Comparison of ENCODE assay signal across 27 mouse cellular contexts in genomic region chr8:86934841-86935240, GRCm38 (mm10). TPM values are rescaled to one million over a fixed set of nuclear protein-coding genes. Genes with fewer than 3 reads are reported as not detected.
DNase-seq lines count a peak whose midpoint lies in the region; ATAC-seq and TF ChIP-seq lines count a peak whose summit lies in the region.
"Had no signal": no experiment of that assay in that cellular context is flagged by ENCODE, and none has a peak within 500 bp of the region (broad histone marks: within the 10 kb centered on the region; RNA-seq: fewer than 3 reads in every experiment).

No protein-coding gene starts in this region.

- no peak overlapping the region for H3K4me3 ChIP-seq in hindbrain, embryonic 11.5 days (ENCODE audit: low read depth, low read length)
- H3K4me3 ChIP-seq in hindbrain, embryonic 16.5 days (ENCODE audit: low read length) = no peak overlapping the region
- no peak overlapping the region for H3K4me3 ChIP-seq in midbrain, embryonic 10.5 days
- no peak overlapping the region for H3K4me3 ChIP-seq in midbrain, embryonic 15.5 days
- H3K4me3 ChIP-seq in midbrain, postnatal 0 days (ENCODE audit: low read depth, low read length) = no peak overlapping the region
- H3K4me3 ChIP-seq: embryonic facial prominence, embryonic 12.5 days; heart, embryonic 13.5 days; liver, embryonic 12.5 days; megakaryocyte, embryonic 14.5 days; neural tube, embryonic 15.5 days had no signal

- no peak for ATAC-seq in hindbrain, embryonic 11.5 days (ENCODE audit: low FRiP score)
- no peak for ATAC-seq in hindbrain, embryonic 16.5 days
- ATAC-seq in midbrain, embryonic 15.5 days (replicated peaks) = no peak
- no peak for ATAC-seq in midbrain, postnatal 0 days (ENCODE audit: low FRiP score)
- ATAC-seq: liver, embryonic 12.5 days; lung, postnatal 0 days; Patski had no signal

- no peaks in the 10 kb centered on the region for H3K27me3 ChIP-seq in hindbrain, embryonic 11.5 days (ENCODE audit: control insufficient read depth, insufficient read depth, low read length)
- no peaks in the 10 kb centered on the region for H3K27me3 ChIP-seq in hindbrain, embryonic 16.5 days (replicated peaks; ENCODE audit: control insufficient read depth, insufficient read depth, low read length)
- peaks cover 11% of the 10 kb centered on the region; the same call in 1 of the 2 replicates for H3K27me3 ChIP-seq in midbrain, embryonic 10.5 days (ENCODE audit: low read depth, poor library complexity, severe bottlenecking)
- H3K27me3 ChIP-seq in midbrain, embryonic 15.5 days (replicated peaks) = no peaks in the 10 kb centered on the region
- H3K27me3 ChIP-seq in midbrain, postnatal 0 days (ENCODE audit: insufficient read depth, low read length) = no peaks in the 10 kb centered on the region
- H3K27me3 ChIP-seq: embryonic facial prominence, embryonic 12.5 days; heart, embryonic 13.5 days; liver, embryonic 12.5 days; neural tube, embryonic 15.5 days had no signal

- peak; percentile 16 to 24 for DNase-seq in cerebellum, postnatal 10 days
- DNase-seq in cerebellum, adult 11 months = no peak
- DNase-seq in hindbrain, embryonic 11.5 days (ENCODE audit: low spot score) = peak; percentile 18
- peak; percentile 38 for DNase-seq in midbrain, embryonic 10.5 days (ENCODE audit: low spot score)
- DNase-seq in midbrain, postnatal 0 days (ENCODE audit: low spot score) = peak; percentile 33
- DNase-seq: adrenal gland, postnatal 36 days; cerebellum, adult 9-11 months; gastrocnemius, postnatal 10 days; heart, postnatal 10 days; kidney, adult 8-10 months; kidney, postnatal 10 days; layer of hippocampus, adult 9-11 months; lung, adult 18-20 months; lung, postnatal 4 days; retina, postnatal 1 day; right cerebral cortex, postnatal 14 days; thymus, postnatal 4 days had no signal

- no peaks in the 10 kb centered on the region for H3K4me1 ChIP-seq in hindbrain, embryonic 11.5 days (replicated peaks; ENCODE audit: control insufficient read depth, insufficient read depth, low read length)
- no peaks in the 10 kb centered on the region for H3K4me1 ChIP-seq in hindbrain, embryonic 16.5 days (ENCODE audit: control insufficient read depth, insufficient read depth, low read depth, low read length)
- peaks cover 25% of the 10 kb centered on the region for H3K4me1 ChIP-seq in midbrain, embryonic 10.5 days
- H3K4me1 ChIP-seq in midbrain, embryonic 15.5 days = peaks cover 5% of the 10 kb centered on the region; the same call in 1 of the 2 replicates
- no peaks in the 10 kb centered on the region; the same call in 1 of the 2 replicates for H3K4me1 ChIP-seq in midbrain, postnatal 0 days (ENCODE audit: insufficient read depth, low read length)
- H3K4me1 ChIP-seq: embryonic facial prominence, embryonic 12.5 days; heart, embryonic 13.5 days; liver, embryonic 12.5 days; megakaryocyte, embryonic 14.5 days had no signal

- H3K9ac ChIP-seq in hindbrain, embryonic 11.5 days (ENCODE audit: low read depth, low read length) = no peak overlapping the region
- H3K9ac ChIP-seq in hindbrain, embryonic 16.5 days (ENCODE audit: low read depth, low read length) = no peak overlapping the region
- H3K9ac ChIP-seq in midbrain, embryonic 15.5 days = no peak overlapping the region
- H3K9ac ChIP-seq in midbrain, postnatal 0 days (replicated peaks; ENCODE audit: low read length, poor library complexity, severe bottlenecking) = no peak overlapping the region
- H3K9ac ChIP-seq: embryonic facial prominence, embryonic 12.5 days; heart, embryonic 13.5 days; liver, embryonic 12.5 days; neural tube, embryonic 15.5 days had no signal

- no peaks in the 10 kb centered on the region for H3K9me3 ChIP-seq in hindbrain, embryonic 11.5 days (ENCODE audit: control insufficient read depth, low read length)
- H3K9me3 ChIP-seq in hindbrain, embryonic 16.5 days (ENCODE audit: control insufficient read depth, low read length) = peaks cover 2% of the 10 kb centered on the region; the same call in 1 of the 2 replicates
- peaks cover 9% of the 10 kb centered on the region for H3K9me3 ChIP-seq in midbrain, embryonic 10.5 days (replicated peaks)
- H3K9me3 ChIP-seq in midbrain, embryonic 15.5 days = no peaks in the 10 kb centered on the region
- H3K9me3 ChIP-seq in midbrain, postnatal 0 days (ENCODE audit: low read length) = no peaks in the 10 kb centered on the region
- H3K9me3 ChIP-seq: embryonic facial prominence, embryonic 12.5 days; G1E; liver, embryonic 12.5 days; neural tube, embryonic 15.5 days had no signal

- H3K4me2 ChIP-seq in hindbrain, embryonic 11.5 days (replicated peaks; ENCODE audit: low read depth, low read length) = no peak overlapping the region
- H3K4me2 ChIP-seq in hindbrain, embryonic 16.5 days (ENCODE audit: low read length) = no peak overlapping the region
- H3K4me2 ChIP-seq in midbrain, embryonic 15.5 days = no peak overlapping the region
- no peak overlapping the region for H3K4me2 ChIP-seq in midbrain, postnatal 0 days (ENCODE audit: low read depth, low read length, poor library complexity, severe bottlenecking)
- H3K4me2 ChIP-seq: embryonic facial prominence, embryonic 12.5 days; heart, embryonic 13.5 days had no signal

- WGBS in hindbrain, embryonic 11.5 days = 64% methylated on average over 5 of the region's 5 CpGs
- WGBS in hindbrain, embryonic 16.5 days = 62% methylated on average over 5 of the region's 5 CpGs
- WGBS in midbrain, embryonic 10.5 days = 37% methylated on average over 5 of the region's 5 CpGs
- 32% methylated on average over 5 of the region's 5 CpGs for WGBS in midbrain, embryonic 15.5 days
- 34% methylated on average over 5 of the region's 5 CpGs for WGBS in midbrain, postnatal 0 days

- TF ChIP-seq CTCF in midbrain, postnatal 0 days (IDR thresholded peaks at IDR 0.05) = peak; percentile 40

- H3K36me3 ChIP-seq in hindbrain, embryonic 11.5 days (ENCODE audit: control insufficient read depth, insufficient read depth, low read length) = no peaks in the 10 kb centered on the region
- no peaks in the 10 kb centered on the region for H3K36me3 ChIP-seq in hindbrain, embryonic 16.5 days (ENCODE audit: control insufficient read depth, insufficient read depth, low read length)
- H3K36me3 ChIP-seq in midbrain, embryonic 10.5 days = no peaks in the 10 kb centered on the region
- H3K36me3 ChIP-seq in midbrain, embryonic 15.5 days (replicated peaks) = no peaks in the 10 kb centered on the region
- H3K36me3 ChIP-seq in midbrain, postnatal 0 days (ENCODE audit: insufficient read depth, low read length) = no peaks in the 10 kb centered on the region
- H3K36me3 ChIP-seq: embryonic facial prominence, embryonic 12.5 days; G1E; heart, embryonic 13.5 days; liver, embryonic 12.5 days; neural tube, embryonic 15.5 days had no signal

- no peak overlapping the region for H3K27ac ChIP-seq in hindbrain, embryonic 11.5 days (ENCODE audit: low read depth, low read length)
- no peak overlapping the region for H3K27ac ChIP-seq in hindbrain, embryonic 16.5 days (ENCODE audit: low read depth, low read length)
- H3K27ac ChIP-seq in midbrain, embryonic 10.5 days (replicated peaks) = peak overlapping the region; percentile 59; the same call in 1 of the 2 replicates
- H3K27ac ChIP-seq in midbrain, embryonic 15.5 days = no peak overlapping the region
- H3K27ac ChIP-seq in midbrain, postnatal 0 days (ENCODE audit: low read depth, low read length) = no peak overlapping the region
- H3K27ac ChIP-seq: embryonic facial prominence, embryonic 12.5 days; heart, embryonic 13.5 days; liver, embryonic 12.5 days; neural tube, embryonic 15.5 days had no signal

RNA-seq across cellular contexts. Expression of gene N4bp1, which starts 49.8 kb away (rescaled TPM):
- 10.2 and 11.9 TPM in 2 replicates for polyA plus RNA-seq in hindbrain, embryonic 11.5 days (2014; fragmentation: Nextera tagmentation; extraction: Ambion mirVana)
- polyA plus RNA-seq in hindbrain, embryonic 16.5 days (2015; fragmentation: Nextera tagmentation; extraction: Ambion mirVana) = 7.7 and 9.5 TPM in 2 replicates
- 9.2 and 9.7 TPM in 2 replicates for polyA plus RNA-seq in midbrain, embryonic 10.5 days (2016; fragmentation: Nextera tagmentation; extraction: Ambion mirVana)
- polyA plus RNA-seq in midbrain, embryonic 15.5 days (2015; fragmentation: Nextera tagmentation; extraction: Ambion mirVana) = 11.4 and 11.8 TPM in 2 replicates
- total RNA-seq in midbrain, postnatal 0 days (2014; rRNA removed) = 16.0 and 16.8 TPM in 2 replicates
- 4.7 and 5.8 TPM in 2 replicates for polyA plus RNA-seq in midbrain, postnatal 0 days (2015; fragmentation: Nextera tagmentation; extraction: Ambion mirVana)
